Mouse (Mus musculus) liver, embryonic 11.5 days (tissue): ENCODE measurements around the gene Rgs16. TPM values are rescaled to one million over a fixed set of nuclear protein-coding genes. Genes with fewer than 3 reads are reported as not detected.

Experiments used
- ATAC-seq: fragments of 200-750 bp; cut with Nextera tagmentation; replicated peaks from 2 replicates; pipeline ENCODE4 v1.8.0; 2017; ENCODE audit warnings: moderate number of reproducible peaks, mild to moderate bottlenecking, moderate TSS enrichment, moderate library complexity; ENCODE audit not compliant: low FRiP score
- DNase-seq: peaks from one replicate; pipeline ENCODE4 v3.0.0-alpha.2; 2017; ENCODE audit warnings: low spot score
- H3K27ac ChIP-seq: fragments of 300-500 bp; sonication (generic); 2 replicates; pipeline ENCODE4 v1.5.1; 2014; ENCODE audit warnings: mild to moderate bottlenecking, low read depth, low read length, control low read depth
- H3K27me3 ChIP-seq: fragments of 300-500 bp; sonication (generic); replicated peaks from 2 replicates; pipeline ENCODE4 v1.6.1; 2014; ENCODE audit warnings: low read length, mixed read lengths; ENCODE audit not compliant: control insufficient read depth, insufficient read depth
- H3K36me3 ChIP-seq: fragments of 300-500 bp; sonication (generic); 2 replicates; pipeline ENCODE4 v1.6.1; 2014; ENCODE audit warnings: mild to moderate bottlenecking, low read length, moderate library complexity, mixed read lengths; ENCODE audit not compliant: control insufficient read depth, insufficient read depth
- H3K4me1 ChIP-seq: fragments of 300-500 bp; sonication (generic); replicated peaks from 2 replicates; pipeline ENCODE4 v1.6.1; 2014; ENCODE audit warnings: low read length, mixed read lengths; ENCODE audit not compliant: control insufficient read depth, insufficient read depth
- H3K4me2 ChIP-seq: fragments of 300-500 bp; sonication (generic); 2 replicates; pipeline ENCODE4 v1.6.1; 2014; ENCODE audit warnings: mild to moderate bottlenecking, control low read depth, moderate library complexity
- H3K4me3 ChIP-seq: fragments of 300-500 bp; sonication (generic); 2 replicates; pipeline ENCODE4 v1.5.1; 2014; ENCODE audit warnings: low read depth, low read length, control low read depth
- H3K9ac ChIP-seq: fragments of 300-500 bp; sonication (generic); 2 replicates; pipeline ENCODE4 v1.6.1; 2014; ENCODE audit warnings: low read depth, low read length, control low read depth
- H3K9me3 ChIP-seq: fragments of 300-500 bp; sonication (generic); 2 replicates; pipeline ENCODE4 v1.6.1; 2016; ENCODE audit warnings: low read length, inconsistent platforms, mixed read lengths; ENCODE audit not compliant: control insufficient read depth
- WGBS: fragments of 180-500 bp; shearing (Covaris S2); extraction: QIAGEN DNeasy Blood & Tissue Kit; methylation state at CpG from one replicate; pipeline ENCODE4 v1.1.7; 2014; 5-methylcytosine and 5-hydroxymethylcytosine counted together
- polyA plus RNA-seq: library from polyadenylated mRNA; unstranded; fragments of >200 nt; fragmentation: Nextera tagmentation; extraction: Ambion mirVana; gene quantifications from 2 replicates; pipeline ENCODE4 v1.2.1, GENCODE M21; 2014

Gene Rgs16
- polyA plus RNA-seq, 1 experiment from 2014 or later: 1.3 TPM

DNA sequence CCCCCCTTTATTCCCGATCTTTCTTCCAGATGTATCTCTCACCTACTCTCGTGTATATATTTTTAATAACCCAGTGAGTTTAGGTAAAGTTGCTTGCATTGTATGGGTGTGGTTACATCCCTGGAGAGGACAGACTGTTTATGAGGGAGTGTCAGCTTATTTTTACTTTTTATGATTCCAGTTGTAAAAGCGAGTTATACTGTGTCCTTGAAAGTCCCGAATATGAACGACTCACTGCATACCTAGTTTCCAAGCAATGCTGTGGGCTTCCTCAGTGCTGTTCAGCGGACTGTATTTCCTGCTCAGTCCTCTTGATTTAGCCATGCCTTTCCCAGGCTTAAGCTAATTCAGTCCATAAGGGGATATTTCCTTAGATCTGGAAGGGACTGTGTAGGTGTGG is 35.0 kb downstream of the Rgs16 start:
- Histone ChIP-seq H3K27ac (no peak overlapping the region), H3K9me3 (no peaks in the 10 kb centered on the region), H3K9ac (no peak overlapping the region), H3K4me3 (no peak overlapping the region), H3K27me3 (no peaks in the 10 kb centered on the region), H3K36me3 (no peaks in the 10 kb centered on the region), H3K4me2 (no peak overlapping the region), H3K4me1 (no peaks in the 10 kb centered on the region)
- WGBS: 90% methylated on average over 6 of the region's 6 CpGs
- DNase-seq: no peak
- ATAC-seq: no peak

DNA sequence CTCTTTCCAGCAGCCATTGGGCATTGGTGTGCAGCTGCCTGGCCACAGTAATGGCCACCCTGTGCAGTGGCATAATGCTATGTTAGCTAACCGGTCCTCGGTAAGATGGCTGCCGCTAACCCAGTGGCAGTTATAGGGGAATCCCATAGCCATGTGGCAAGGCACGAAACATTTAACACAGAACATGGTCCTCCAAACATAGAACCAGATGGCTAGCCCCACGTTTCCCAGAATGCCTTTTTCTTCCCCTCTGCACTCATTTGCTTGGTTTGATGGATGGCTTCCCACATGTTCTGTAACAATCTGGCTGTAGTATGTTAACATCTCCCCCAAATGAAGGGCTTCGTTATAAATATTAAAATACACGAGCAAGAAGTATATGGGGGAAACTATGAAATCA is 36.1 kb downstream of the Rgs16 start:
- no peak for DNase-seq
- 81% methylated on average over 7 of the region's 7 CpGs for WGBS
- no peak for ATAC-seq

DNA sequence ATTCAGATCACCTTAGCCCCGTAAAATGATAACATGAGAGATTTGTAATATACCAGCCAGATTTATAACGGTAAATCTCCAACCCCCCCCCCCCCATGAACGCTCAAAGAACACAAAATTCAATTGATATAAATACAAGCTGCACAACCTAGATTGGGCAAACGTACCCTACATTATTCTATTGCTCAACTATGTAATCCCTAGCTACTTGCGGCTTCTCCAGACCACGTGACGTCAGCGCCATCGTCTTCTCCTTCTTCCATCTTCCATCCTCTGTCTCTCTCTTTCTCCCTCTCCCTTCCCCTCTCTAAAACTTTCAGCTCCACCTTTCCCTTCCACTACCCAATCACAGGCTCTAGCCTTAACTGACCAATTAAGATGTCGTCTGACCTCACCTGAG is 38.1 kb downstream of the Rgs16 start:
- WGBS: 83% methylated on average over 10 of the region's 10 CpGs
- no peak for ATAC-seq

More for the DNA sequence above, 36.1 kb downstream of the Rgs16 start:
- Histone ChIP-seq H3K27ac (no peak overlapping the region), H3K27me3 (no peaks in the 10 kb centered on the region), H3K4me2 (no peak overlapping the region), H3K4me1 (no peaks in the 10 kb centered on the region), H3K9me3 (no peaks in the 10 kb centered on the region), H3K4me3 (no peak overlapping the region), H3K36me3 (no peaks in the 10 kb centered on the region), H3K9ac (no peak overlapping the region)

DNA sequence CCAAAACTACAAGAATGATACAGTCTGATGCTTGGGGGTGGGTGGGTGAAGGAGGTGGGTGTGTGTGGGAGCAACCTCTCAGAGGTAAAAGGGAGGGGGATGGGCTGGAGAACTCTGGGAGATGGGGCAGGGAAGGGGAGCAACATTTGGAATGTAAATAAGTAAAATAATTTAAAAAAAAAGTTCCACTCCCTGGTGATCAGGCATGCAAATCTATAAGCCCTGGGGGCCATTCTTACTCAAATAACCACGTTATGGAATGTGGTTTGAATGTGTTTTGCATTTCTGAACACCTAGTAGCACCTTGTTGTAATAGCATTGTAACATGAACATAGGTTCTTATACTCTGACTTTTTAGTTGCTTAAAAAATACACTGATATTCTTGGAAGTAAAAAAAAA is 43.2 kb downstream of the Rgs16 start:
- ATAC-seq (no peak), DNase-seq (no peak)
- Histone ChIP-seq H3K36me3 (no peaks in the 10 kb centered on the region), H3K4me2 (no peak overlapping the region), H3K9me3 (no peaks in the 10 kb centered on the region), H3K4me3 (no peak overlapping the region), H3K4me1 (no peaks in the 10 kb centered on the region), H3K27me3 (no peaks in the 10 kb centered on the region), H3K9ac (no peak overlapping the region), H3K27ac (no peak overlapping the region)
- 27% methylated on average over 1 of the region's 1 CpGs for WGBS

More for the DNA sequence above, 38.1 kb downstream of the Rgs16 start:
- H3K9me3 ChIP-seq: no peaks in the 10 kb centered on the region
- no peak overlapping the region for H3K4me3 ChIP-seq
- no peak overlapping the region for H3K9ac ChIP-seq
- H3K36me3 ChIP-seq: no peaks in the 10 kb centered on the region
- no peaks in the 10 kb centered on the region for H3K4me1 ChIP-seq
- no peaks in the 10 kb centered on the region for H3K27me3 ChIP-seq
- H3K27ac ChIP-seq: no peak overlapping the region
- DNase-seq: no peak
- H3K4me2 ChIP-seq: no peak overlapping the region

DNA sequence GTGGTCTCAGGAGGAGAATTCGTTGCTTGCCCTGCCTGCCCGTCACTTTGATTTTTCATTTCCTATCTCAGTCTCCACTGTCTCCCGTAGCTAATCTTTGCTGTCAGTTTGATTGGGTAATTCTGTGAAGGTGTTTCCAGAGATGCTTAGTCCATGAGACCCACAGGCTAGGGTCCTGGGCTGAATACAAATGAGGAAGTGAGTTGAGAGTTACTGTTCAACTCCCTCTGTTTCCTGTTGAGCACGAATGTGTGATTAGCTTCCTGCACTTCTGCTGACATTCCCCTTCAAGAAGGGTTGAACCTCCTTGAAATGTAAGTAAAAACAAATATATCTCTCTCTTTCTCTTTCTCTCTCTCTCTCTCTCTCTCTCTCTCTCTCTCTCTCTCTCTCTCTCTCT is 45.5 kb downstream of the Rgs16 start:
- DNase-seq: no peak
- Histone ChIP-seq H3K9me3 (no peaks in the 10 kb centered on the region), H3K4me2 (no peak overlapping the region), H3K4me1 (no peaks in the 10 kb centered on the region), H3K27me3 (no peaks in the 10 kb centered on the region), H3K36me3 (no peaks in the 10 kb centered on the region), H3K27ac (no peak overlapping the region), H3K9ac (no peak overlapping the region), H3K4me3 (no peak overlapping the region)
- no peak for ATAC-seq
- 26% methylated on average over 4 of the region's 4 CpGs for WGBS

DNA sequence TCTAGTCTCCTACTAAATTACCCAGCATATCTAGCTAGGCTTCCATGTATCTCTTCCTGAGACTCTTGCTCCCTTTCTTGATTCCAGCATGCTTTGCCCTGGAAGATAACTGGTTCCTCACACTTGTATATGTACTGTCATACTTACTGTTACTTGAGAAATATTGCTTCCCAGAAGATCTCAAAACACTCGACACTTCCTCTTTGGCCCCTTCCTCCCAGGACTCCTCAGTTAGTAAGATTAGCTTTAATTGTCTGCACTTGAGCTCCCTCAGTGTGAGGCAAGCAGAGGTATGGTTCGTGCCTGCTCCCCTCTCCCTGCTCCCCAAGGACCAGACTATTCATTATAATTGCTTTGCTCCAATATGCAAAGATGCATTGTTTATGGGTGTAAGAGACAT is 50.6 kb downstream of the Rgs16 start:
- ATAC-seq: no peak
- H3K4me1 ChIP-seq: no peaks in the 10 kb centered on the region
- H3K36me3 ChIP-seq: no peaks in the 10 kb centered on the region
- WGBS: 42% methylated on average over 2 of the region's 2 CpGs
- H3K27ac ChIP-seq: no peak overlapping the region
- no peak overlapping the region for H3K4me2 ChIP-seq
- H3K9me3 ChIP-seq: no peaks in the 10 kb centered on the region
- H3K4me3 ChIP-seq: no peak overlapping the region
- no peak for DNase-seq
- H3K9ac ChIP-seq: no peak overlapping the region
- H3K27me3 ChIP-seq: no peaks in the 10 kb centered on the region

DNA sequence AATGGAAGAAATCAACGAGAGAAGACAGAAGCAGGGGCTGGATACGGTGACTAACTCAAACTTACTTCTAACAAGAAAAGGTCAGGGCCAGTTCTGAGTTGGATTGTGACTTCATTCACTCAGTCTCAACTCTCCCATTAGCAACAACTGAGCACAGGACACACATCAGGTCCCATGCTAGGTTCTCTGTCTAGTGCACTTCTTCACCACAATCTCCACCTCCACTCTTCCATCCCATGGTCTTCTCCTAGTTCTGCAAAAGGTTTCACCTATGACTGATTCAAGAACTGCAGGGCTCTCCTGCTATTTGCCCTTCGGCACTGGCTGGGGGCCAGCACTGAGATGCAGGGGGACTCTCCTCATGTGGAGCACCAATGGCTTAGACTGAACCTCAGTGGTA is 54.1 kb downstream of the Rgs16 start:
- H3K4me2 ChIP-seq: no peak overlapping the region
- H3K27me3 ChIP-seq: no peaks in the 10 kb centered on the region
- H3K9me3 ChIP-seq: no peaks in the 10 kb centered on the region
- H3K4me1 ChIP-seq: no peaks in the 10 kb centered on the region
- DNase-seq (no peak), ATAC-seq (no peak)
- H3K27ac ChIP-seq: no peak overlapping the region
- no peaks in the 10 kb centered on the region for H3K36me3 ChIP-seq
- 76% methylated on average over 3 of the region's 3 CpGs for WGBS
- H3K9ac ChIP-seq: no peak overlapping the region
- no peak overlapping the region for H3K4me3 ChIP-seq

Other genes starting within 250 kb of the Rgs16 start
- gene Npl, start 190.3 kb upstream of the Rgs16 start, polyA plus RNA-seq: 8.0 and 11.0 TPM in 2 replicates
- 0.09 and 0.19 TPM in 2 replicates for gene Rgs8, start 87.3 kb upstream of the Rgs16 start, polyA plus RNA-seq
- gene Rnasel, start 9.1 kb downstream of the Rgs16 start, polyA plus RNA-seq: 5.4 and 7.2 TPM in 2 replicates
- 0.07 TPM in 1 of 2 replicates, not detected in the other for gene Rgsl1, start 103.8 kb downstream of the Rgs16 start, polyA plus RNA-seq
- gene Teddm1b, start 134.0 kb downstream of the Rgs16 start, polyA plus RNA-seq: 0.40 and 0.49 TPM in 2 replicates
- gene Teddm1a, start 151.4 kb downstream of the Rgs16 start, polyA plus RNA-seq: not detected in 2 replicates
- 129 and 146 TPM in 2 replicates for gene Glul, start 159.6 kb downstream of the Rgs16 start, polyA plus RNA-seq
- 0.21 and 0.45 TPM in 2 replicates for gene Teddm2, start 159.9 kb downstream of the Rgs16 start, polyA plus RNA-seq